Mouse (Mus musculus) mouse embryonic stem cell (cell line): ENCODE results near the gene Zfp994.
"Not testable (repeated sequence)": the region's sequence is repeated elsewhere in the genome, so short reads cannot be mapped to it uniquely, and the experiment has no call there.

ENCODE experiments used
- in situ Hi-C, 2 experiments: fragments of 300-500 bp; cut with MboI; formaldehyde crosslinking; loops; 1 replicate in 1 of 2; 3 replicates in 1 of 2; pipeline ENCODE4 v1.14.3; 2019 to 2020; ENCODE audit warnings: low sequenced_read_pairs in 2 of 2, low pct_unique_long_range_greater_than_20kb in 1 of 2, mixed read lengths in 1 of 2; ENCODE audit not compliant: unreplicated experiment in 1 of 2

Gene Zfp994

DNA sequence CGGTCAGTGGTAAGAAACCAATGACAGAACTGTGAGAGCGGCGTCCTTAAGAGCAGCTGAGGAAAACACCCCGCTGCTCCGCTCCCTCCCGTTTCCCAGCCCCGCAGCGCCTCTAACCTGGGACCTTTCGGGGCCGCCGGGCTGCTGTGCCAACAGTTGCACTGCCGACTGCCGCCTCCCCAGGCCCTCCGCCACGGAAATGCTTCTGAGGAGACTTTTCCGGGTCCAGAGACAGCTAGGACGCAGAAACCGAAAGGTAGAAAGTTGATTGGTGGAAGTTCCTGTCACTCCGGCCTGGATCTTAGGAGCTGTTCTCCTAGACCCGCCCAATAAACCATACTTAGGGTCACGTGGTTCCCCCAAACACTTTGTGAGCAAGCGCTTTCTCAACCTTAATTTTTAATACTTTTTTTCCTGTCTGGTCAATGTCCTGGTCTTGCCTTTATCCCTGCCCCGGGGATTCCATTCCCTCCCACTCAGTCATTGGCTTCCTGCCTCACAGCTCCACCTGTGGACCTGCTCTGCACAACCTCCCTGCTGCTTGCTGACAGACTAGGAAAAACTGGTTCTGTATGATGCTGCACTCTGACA, at the start of gene Zfp994:
TSS of gene Zfp994 (minus strand) at position 195 of the 591 bp plus-strand sequence.
- in situ Hi-C loops, result not testable (repeated sequence)

GRCm38 (mm10) chr17:22230701-22231100, 5.3 kb upstream of the Zfp994 start:
- in situ Hi-C loops, result not testable (repeated sequence)

- in situ Hi-C loops, result not testable (repeated sequence)
These were observed 401 bp downstream of the Zfp994 start for GRCm38 (mm10) chr17:22225015-22225414.

- in situ Hi-C loops, result loop anchor here (10.0 to 25.0 kb wide), 2 partner anchors 149 to 246 kb away; partner anchors contain the start of genes CT030661.1 (in 1 of the 2) and Zfp946 (in 1 of the 2)
These were observed 59.6 kb downstream of the Zfp994 start, which contains the start of gene Zfp947 for GRCm38 (mm10) chr17:22165722-22166294. Gene Zfp947, minus strand, starts transcription at chr17:22166190.

- in situ Hi-C loops, result loop anchor here (10.0 to 25.0 kb wide), 2 partner anchors 149 to 247 kb away; partner anchors contain the start of genes CT030661.1 (in 1 of the 2) and Zfp946 (in 1 of the 2)
These were observed 60.1 kb downstream of the Zfp994 start for GRCm38 (mm10) chr17:22165304-22165703.

- in situ Hi-C loops, result loop anchor here in 1 of 2 experiments (25.0 kb wide), 1 partner anchor 258 kb away; the partner anchor contains the start of gene Zfp946
These were observed 71.5 kb downstream of the Zfp994 start for GRCm38 (mm10) chr17:22153951-22154350.
